Mouse (Mus musculus): ENCODE data around the gene Fam102a. TPM values are rescaled to one million over a fixed set of nuclear protein-coding genes. Genes with fewer than 3 reads are reported as not detected.
A peak's percentile ranks its signal among the peaks of the same experiment; 100 is the strongest.
"Not testable (repeated sequence)": the region's sequence is repeated elsewhere in the genome, so short reads cannot be mapped to it uniquely, and the experiment has no call there.

Fam102a gene
- 7.9 and 9.0 TPM in 2 replicates for polyA plus RNA-seq (2016; fragmentation: Nextera tagmentation; extraction: Ambion mirVana)

DNA sequence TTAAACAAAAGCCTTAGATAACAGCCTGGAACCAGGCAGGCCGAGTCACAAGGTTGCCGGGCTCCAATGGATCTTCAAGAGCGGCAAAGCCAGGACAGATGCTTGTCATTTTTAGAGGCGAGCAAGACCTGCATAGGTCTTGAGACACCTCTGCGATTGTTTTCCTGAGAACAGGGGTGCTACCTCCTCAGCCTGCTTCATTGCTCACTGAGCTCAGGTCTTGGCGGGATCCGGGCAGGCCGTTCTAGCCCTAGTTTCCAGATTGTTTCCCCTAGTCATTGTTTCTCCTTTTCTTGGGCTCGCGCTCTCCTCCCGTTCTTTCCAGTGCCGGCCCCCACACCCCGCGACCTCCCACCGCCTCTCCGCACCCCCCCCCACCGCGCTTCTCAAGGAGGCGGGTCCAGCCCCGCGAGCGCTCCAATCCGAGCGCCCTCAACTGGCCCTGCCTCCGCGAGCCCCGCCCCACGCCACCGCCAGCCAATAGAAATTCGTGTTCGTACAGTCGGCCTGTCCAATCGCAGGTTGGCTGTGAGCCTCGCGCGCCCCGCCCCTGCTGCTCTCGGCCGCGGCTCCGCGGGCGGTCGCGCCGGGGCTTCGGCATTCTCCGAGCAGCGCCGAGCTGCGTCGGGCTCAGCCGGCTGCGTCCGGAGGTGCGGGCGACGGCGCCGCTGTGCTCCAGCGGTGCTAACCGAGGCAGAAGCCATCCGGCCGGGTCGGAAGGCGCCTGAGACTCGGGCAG is at the start of gene Fam102a:
Gene Fam102a, plus strand, starts transcription at position 600 of the 739 bp plus-strand sequence.
- Histone ChIP-seq H3K27me3 (replicated peaks) (no peaks in the 10 kb centered on the region), H3K36me3 (no peaks in the 10 kb centered on the region), H3K4me2 (peak within 1 kb of the TSS; percentile 90), H3K9me3 (replicated peaks) (no peaks in the 10 kb centered on the region), H3K4me3 (peak within 1 kb of the TSS; percentile 89), H3K4me1 (replicated peaks) (peaks cover 49% of the 10 kb centered on the region), H3K9ac (peak within 1 kb of the TSS; percentile 95), H3K27ac (ENCODE audit: poor library complexity, severe bottlenecking) (peak within 1 kb of the TSS; percentile 92)
- peak; percentile 96 for ATAC-seq (ENCODE audit: insufficient number of reproducible peaks, low FRiP score)
- WGBS = under 1% methylated on average over 67 of the region's 67 CpGs

DNA sequence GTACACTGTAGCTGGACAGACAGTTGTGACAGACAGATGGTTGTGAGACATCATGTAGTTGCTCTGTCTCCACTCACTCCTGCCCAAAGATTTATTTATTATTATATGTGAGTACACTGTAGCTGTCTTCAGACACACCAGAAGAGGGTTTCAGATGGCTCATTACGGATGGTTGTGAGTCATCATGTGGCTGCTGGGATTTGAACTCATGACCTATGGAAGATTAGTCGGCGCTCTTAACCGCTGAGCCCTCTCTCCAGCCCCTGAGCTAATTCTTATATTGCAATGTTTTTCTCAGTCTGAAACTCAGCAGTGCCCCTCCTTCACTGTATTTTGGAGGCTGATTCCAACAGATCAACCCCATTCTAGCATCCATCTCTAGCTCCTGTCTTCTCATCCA is 49.4 kb upstream of the Fam102a start:
- no peak overlapping the region for H3K4me3 ChIP-seq
- no peak overlapping the region for H3K27ac ChIP-seq (ENCODE audit: poor library complexity, severe bottlenecking)
- H3K4me2 ChIP-seq = no peak overlapping the region
- H3K36me3 ChIP-seq = no peaks in the 10 kb centered on the region
- 82% methylated on average over 4 of the region's 4 CpGs for WGBS
- no peak overlapping the region for H3K9ac ChIP-seq
- no peak for ATAC-seq (ENCODE audit: insufficient number of reproducible peaks, low FRiP score)
- H3K27me3 ChIP-seq (replicated peaks) = no peaks in the 10 kb centered on the region
- peaks cover 12% of the 10 kb centered on the region for H3K4me1 ChIP-seq (replicated peaks)
- 0 out of 2 replicates have a peak, but pooled peaks cover 2% of the 10 kb centered on the region for H3K9me3 ChIP-seq (replicated peaks)

DNA sequence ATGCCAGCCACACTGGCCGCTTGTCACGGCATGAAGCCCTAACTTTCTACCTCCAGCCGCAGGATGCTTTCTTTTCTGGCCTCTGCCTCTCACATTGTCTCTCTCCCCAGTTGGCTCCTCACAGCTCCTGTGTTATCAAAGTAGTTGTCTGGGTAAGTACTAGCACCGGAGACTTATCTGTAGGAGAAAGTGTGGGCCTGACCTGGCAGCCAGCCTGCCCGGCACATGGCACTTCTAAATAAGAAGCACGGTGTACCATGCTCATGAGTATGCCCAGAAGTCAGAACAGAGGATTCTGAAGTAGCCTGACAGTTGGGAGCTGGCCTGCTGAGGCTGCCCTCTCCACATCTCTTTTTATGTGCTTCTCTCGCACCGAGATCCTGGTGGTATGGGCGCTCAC is 49.0 kb upstream of the Fam102a start:
- Histone ChIP-seq H3K9me3 (replicated peaks) (no peaks in the 10 kb centered on the region), H3K27ac (ENCODE audit: poor library complexity, severe bottlenecking) (no peak overlapping the region), H3K36me3 (no peaks in the 10 kb centered on the region), H3K4me2 (no peak overlapping the region), H3K9ac (no peak overlapping the region), H3K27me3 (replicated peaks) (no peaks in the 10 kb centered on the region), H3K4me3 (no peak overlapping the region), H3K4me1 (replicated peaks) (peaks cover 12% of the 10 kb centered on the region)
- no peak for ATAC-seq (ENCODE audit: insufficient number of reproducible peaks, low FRiP score)
- 54% methylated on average over 9 of the region's 9 CpGs for WGBS

DNA sequence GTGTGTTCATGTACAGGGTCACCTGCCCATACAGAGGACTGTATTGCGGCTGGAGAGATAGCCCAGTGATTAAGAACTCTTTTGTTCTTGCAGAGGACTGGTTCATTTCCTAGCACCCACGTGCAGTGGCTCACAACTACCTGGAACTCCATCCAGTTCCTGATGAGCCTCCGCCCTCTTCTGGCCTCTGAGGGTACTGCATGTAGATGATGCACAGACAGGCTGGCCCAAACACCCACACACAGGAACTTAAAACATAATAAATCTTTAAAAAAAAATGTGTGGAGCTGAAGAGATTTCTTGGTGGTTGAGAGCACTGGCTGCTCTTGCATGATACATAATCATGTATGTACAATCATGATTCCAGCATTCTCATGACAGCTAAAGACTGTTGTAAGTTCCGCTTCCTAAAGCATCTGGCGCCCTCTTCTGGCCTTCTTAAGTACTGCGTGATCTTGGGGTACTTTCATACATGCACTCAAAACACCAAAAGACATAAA is 48.0 kb upstream of the Fam102a start:
- WGBS = 5% methylated on average over 6 of the region's 6 CpGs
- no peak overlapping the region for H3K4me3 ChIP-seq
- peak; percentile 59; the same call in 1 of the 2 replicates for ATAC-seq (ENCODE audit: insufficient number of reproducible peaks, low FRiP score)
- no peaks in the 10 kb centered on the region for H3K27me3 ChIP-seq (replicated peaks)
- H3K4me2 ChIP-seq = no peak overlapping the region
- H3K27ac ChIP-seq (ENCODE audit: poor library complexity, severe bottlenecking) = no peak overlapping the region
- H3K4me1 ChIP-seq (replicated peaks) = peaks cover 12% of the 10 kb centered on the region
- no peaks in the 10 kb centered on the region for H3K36me3 ChIP-seq
- H3K9me3 ChIP-seq (replicated peaks) = no peaks in the 10 kb centered on the region
- no peak overlapping the region for H3K9ac ChIP-seq

DNA sequence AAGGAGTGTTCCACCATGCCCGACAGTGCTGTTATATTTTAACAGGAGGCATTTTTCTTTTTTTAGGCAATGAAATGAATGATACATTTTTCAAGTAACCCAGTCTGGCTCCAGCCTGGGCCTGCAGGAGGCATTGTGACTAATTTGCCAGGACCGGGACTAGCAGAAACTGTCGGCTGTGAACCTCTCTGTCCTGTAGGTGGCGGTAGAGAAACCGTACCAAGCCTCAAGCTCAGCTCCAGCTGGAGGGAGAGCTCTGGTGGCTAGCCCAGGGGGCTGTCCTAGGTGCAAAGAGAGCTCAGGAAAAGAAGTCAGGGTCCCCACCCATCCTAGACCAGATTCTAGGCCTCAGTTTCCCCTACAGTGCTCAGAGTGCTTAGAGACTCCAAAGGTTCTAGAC is 46.5 kb upstream of the Fam102a start:
- H3K9me3 ChIP-seq (replicated peaks) = no peaks in the 10 kb centered on the region
- no peaks in the 10 kb centered on the region for H3K36me3 ChIP-seq
- H3K4me1 ChIP-seq (replicated peaks) = peaks cover 12% of the 10 kb centered on the region
- H3K27me3 ChIP-seq (replicated peaks) = no peaks in the 10 kb centered on the region
- H3K4me2 ChIP-seq = no peak overlapping the region
- ATAC-seq (ENCODE audit: insufficient number of reproducible peaks, low FRiP score) = no peak; the same call in 1 of the 2 replicates
- no peak overlapping the region for H3K9ac ChIP-seq
- 0% methylated on average over 5 of the region's 5 CpGs for WGBS
- H3K4me3 ChIP-seq = no peak overlapping the region
- H3K27ac ChIP-seq (ENCODE audit: poor library complexity, severe bottlenecking) = no peak overlapping the region

DNA sequence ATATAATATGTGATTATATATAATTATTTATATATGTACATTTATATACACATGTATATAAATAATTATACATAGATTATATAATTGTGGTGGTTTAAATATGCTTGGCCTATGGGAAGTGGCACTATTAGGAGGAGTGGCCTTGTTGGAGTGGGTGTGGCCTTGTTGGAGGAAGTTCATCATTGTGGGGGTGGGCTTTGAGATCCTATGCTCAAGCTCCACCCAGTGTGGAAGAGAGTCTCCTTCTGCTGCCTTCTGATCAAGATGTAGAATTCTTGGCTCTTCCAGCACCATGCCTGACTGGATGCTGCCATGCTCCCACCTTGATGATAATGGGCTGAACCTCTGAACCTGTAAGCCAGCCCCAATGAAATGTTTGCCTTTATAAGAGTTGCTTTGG is 44.4 kb upstream of the Fam102a start:
- not testable (repeated sequence) for H3K36me3 ChIP-seq; H3K27ac ChIP-seq (ENCODE audit: poor library complexity, severe bottlenecking); H3K9me3 ChIP-seq (replicated peaks); H3K9ac ChIP-seq; H3K4me2 ChIP-seq; H3K27me3 ChIP-seq (replicated peaks); H3K4me3 ChIP-seq; ATAC-seq (ENCODE audit: insufficient number of reproducible peaks, low FRiP score)
- H3K4me1 ChIP-seq (replicated peaks) = peaks cover 15% of the 10 kb centered on the region

DNA sequence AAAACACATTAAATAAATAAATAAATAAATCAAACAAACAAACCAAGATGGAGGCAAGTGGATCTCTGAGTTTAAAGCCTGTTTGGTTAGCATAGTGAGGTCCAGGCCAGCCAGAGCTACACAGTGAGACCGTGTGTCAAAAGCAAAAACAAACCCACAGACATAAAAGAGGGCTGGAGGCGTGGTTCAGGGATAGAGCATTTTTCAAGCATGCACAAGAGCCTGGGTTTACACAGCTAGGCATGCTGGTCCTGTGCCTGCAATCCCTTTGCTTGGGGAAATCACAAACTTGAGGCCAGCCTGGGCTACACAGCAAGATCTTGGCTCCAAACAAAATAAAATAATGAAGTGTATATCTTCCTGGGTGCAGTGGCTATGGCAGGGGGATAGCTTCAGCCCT is 42.5 kb upstream of the Fam102a start:
- H3K27me3 ChIP-seq (replicated peaks) = no peaks in the 10 kb centered on the region
- no peaks in the 10 kb centered on the region for H3K9me3 ChIP-seq (replicated peaks)
- no peak overlapping the region for H3K9ac ChIP-seq
- no peak overlapping the region for H3K27ac ChIP-seq (ENCODE audit: poor library complexity, severe bottlenecking)
- no peak overlapping the region for H3K4me3 ChIP-seq
- ATAC-seq (ENCODE audit: insufficient number of reproducible peaks, low FRiP score) = no peak
- H3K36me3 ChIP-seq = no peaks in the 10 kb centered on the region
- H3K4me2 ChIP-seq = no peak overlapping the region
- H3K4me1 ChIP-seq (replicated peaks) = peaks cover 6% of the 10 kb centered on the region
- WGBS = 66% methylated on average over 2 of the region's 2 CpGs

DNA sequence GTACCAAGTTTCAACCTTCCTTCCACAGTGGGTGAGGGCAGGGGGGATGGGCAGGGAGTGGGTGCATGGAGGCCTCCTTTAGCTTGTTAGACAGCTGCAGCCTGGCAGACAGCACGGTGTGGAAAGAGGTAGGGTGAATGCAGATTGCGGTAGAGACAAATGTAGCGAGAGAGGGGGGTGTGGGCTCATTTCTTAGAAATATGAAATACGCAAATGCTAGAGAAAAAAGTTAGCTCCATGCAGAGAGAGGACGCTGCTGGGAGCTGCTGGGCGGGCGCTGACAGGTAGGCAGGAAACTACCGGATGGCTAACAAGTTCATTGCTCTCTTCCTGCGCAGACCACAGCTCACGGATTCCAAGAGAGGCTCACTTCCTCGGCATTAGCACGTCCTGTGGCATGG is 41.8 kb upstream of the Fam102a start:
- H3K9me3 ChIP-seq (replicated peaks) = no peaks in the 10 kb centered on the region
- no peak for ATAC-seq (ENCODE audit: insufficient number of reproducible peaks, low FRiP score)
- no peak overlapping the region for H3K4me3 ChIP-seq
- peaks cover 6% of the 10 kb centered on the region for H3K4me1 ChIP-seq (replicated peaks)
- no peak overlapping the region for H3K27ac ChIP-seq (ENCODE audit: poor library complexity, severe bottlenecking)
- no peaks in the 10 kb centered on the region for H3K27me3 ChIP-seq (replicated peaks)
- no peak overlapping the region for H3K9ac ChIP-seq
- H3K36me3 ChIP-seq = no peaks in the 10 kb centered on the region
- H3K4me2 ChIP-seq = no peak overlapping the region
- 67% methylated on average over 12 of the region's 12 CpGs for WGBS

DNA sequence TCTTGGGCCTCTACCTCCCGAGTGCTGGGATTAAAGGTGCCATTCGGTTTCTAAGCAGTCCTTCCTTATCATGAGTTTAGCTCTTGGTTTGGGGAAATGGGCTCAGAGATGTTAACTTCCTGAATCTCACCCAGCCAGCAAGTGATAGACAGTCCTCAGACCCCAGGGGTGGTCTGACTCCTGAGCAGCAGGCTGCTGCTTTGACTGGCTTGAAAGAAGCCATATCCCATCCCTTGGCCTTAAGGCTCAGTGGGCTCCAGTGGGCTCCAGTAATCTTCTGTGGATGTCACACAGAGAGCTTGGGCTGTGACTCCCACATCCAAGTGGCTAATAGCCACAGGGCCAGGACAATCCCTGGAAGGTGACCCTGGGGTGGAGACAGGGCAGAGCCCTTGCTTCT is 40.6 kb upstream of the Fam102a start:
- Histone ChIP-seq H3K9me3 (replicated peaks) (peaks cover 5% of the 10 kb centered on the region), H3K4me1 (replicated peaks) (peaks cover 6% of the 10 kb centered on the region), H3K9ac (no peak overlapping the region), H3K27me3 (replicated peaks) (no peaks in the 10 kb centered on the region), H3K27ac (ENCODE audit: poor library complexity, severe bottlenecking) (no peak overlapping the region), H3K4me3 (no peak overlapping the region), H3K36me3 (no peaks in the 10 kb centered on the region), H3K4me2 (no peak overlapping the region)
- WGBS = 34% methylated on average over 2 of the region's 2 CpGs
- no peak for ATAC-seq (ENCODE audit: insufficient number of reproducible peaks, low FRiP score)

DNA sequence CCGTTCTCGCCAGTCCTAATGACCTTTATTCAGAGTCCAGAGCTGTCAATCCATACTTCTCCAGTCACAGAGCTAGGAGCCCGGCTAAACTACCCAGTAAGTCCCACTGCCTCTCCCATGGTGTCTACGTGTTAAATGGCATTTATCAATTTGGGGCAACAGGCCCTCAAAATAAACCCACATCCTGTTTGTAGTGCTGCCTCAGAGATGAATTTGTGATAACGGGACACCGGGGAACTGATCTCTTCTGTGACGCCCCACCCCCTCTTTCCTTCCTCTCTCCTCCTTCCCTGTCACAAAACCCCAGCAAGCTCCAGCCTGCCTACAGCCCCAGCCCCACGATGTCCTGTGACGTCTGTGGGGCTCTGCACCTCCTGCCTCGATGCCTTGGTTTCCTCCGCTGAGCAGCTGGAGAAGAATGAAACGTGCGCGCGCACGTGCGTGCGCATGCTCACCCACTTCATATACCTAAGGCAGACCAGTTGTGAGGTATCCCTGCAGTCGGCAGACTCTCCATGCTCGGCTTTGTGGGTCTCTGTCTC is 39.9 kb upstream of the Fam102a start:
- 57% methylated on average over 20 of the region's 20 CpGs for WGBS
- Histone ChIP-seq H3K27me3 (replicated peaks) (no peaks in the 10 kb centered on the region), H3K4me1 (replicated peaks) (peaks cover 6% of the 10 kb centered on the region), H3K9ac (no peak overlapping the region), H3K27ac (ENCODE audit: poor library complexity, severe bottlenecking) (no peak overlapping the region), H3K36me3 (no peaks in the 10 kb centered on the region), H3K4me2 (peak overlapping the region; percentile 15; the same call in 1 of the 2 replicates), H3K4me3 (no peak overlapping the region), H3K9me3 (replicated peaks) (peaks cover 5% of the 10 kb centered on the region)
- ATAC-seq (ENCODE audit: insufficient number of reproducible peaks, low FRiP score) = peak; percentile 34; the same call in 1 of the 2 replicates

DNA sequence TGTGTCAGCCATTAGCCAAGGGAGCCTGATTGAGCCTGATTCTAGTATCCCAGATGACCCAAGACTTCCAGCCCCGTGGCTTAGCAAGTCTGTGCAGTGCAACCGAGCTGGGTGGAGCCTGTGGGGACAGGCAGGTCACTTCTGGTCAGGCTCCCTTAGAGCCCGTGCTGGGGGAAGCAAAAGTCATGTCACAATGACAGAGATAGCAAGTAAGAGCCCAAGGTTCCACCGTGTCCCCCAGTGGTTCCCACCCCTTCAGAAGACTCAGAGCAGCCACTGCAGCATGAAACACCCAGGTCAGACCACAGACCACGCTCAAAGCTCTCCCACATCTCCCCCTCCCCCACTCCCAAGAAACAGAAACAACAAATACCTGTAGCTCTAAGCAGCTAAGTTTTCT is 38.9 kb upstream of the Fam102a start:
- no peak overlapping the region for H3K27ac ChIP-seq (ENCODE audit: poor library complexity, severe bottlenecking)
- ATAC-seq (ENCODE audit: insufficient number of reproducible peaks, low FRiP score) = no peak
- no peaks in the 10 kb centered on the region for H3K27me3 ChIP-seq (replicated peaks)
- H3K4me3 ChIP-seq = no peak overlapping the region
- H3K9ac ChIP-seq = no peak overlapping the region
- 57% methylated on average over 5 of the region's 5 CpGs for WGBS
- peaks cover 6% of the 10 kb centered on the region for H3K4me1 ChIP-seq (replicated peaks)
- no peak overlapping the region for H3K4me2 ChIP-seq
- H3K9me3 ChIP-seq (replicated peaks) = peaks cover 5% of the 10 kb centered on the region
- no peaks in the 10 kb centered on the region for H3K36me3 ChIP-seq
